Mouse (Mus musculus) liver, embryonic 16.5 days (tissue): ENCODE measurements around the gene Ccdc73. TPM values are rescaled to one million over a fixed set of nuclear protein-coding genes. Genes with fewer than 3 reads are reported as not detected.

Experiments used
- ATAC-seq: fragments of 200-750 bp; cut with Nextera tagmentation; 2 replicates; pipeline ENCODE4 v1.8.0; 2017; ENCODE audit warnings: low read depth, mild to moderate bottlenecking, moderate number of reproducible peaks, moderate library complexity
- H3K27ac ChIP-seq: fragments of 300-500 bp; sonication (generic); 2 replicates; pipeline ENCODE4 v1.5.1; 2014; ENCODE audit warnings: mild to moderate bottlenecking, low read length
- H3K27me3 ChIP-seq: fragments of 300-500 bp; sonication (generic); 2 replicates; pipeline ENCODE4 v1.6.1; 2014; ENCODE audit warnings: low read depth, low read length, mixed read lengths; ENCODE audit not compliant: control insufficient read depth, insufficient read depth
- H3K36me3 ChIP-seq: fragments of 300-500 bp; sonication (generic); 2 replicates; pipeline ENCODE4 v1.6.1; 2014; ENCODE audit warnings: mild to moderate bottlenecking; ENCODE audit not compliant: control insufficient read depth, insufficient read depth
- H3K4me1 ChIP-seq: fragments of 300-500 bp; sonication (generic); 2 replicates; pipeline ENCODE4 v1.6.1; 2014; ENCODE audit warnings: low read depth, low read length, mixed read lengths; ENCODE audit not compliant: control insufficient read depth
- H3K4me2 ChIP-seq: fragments of 300-500 bp; sonication (generic); 2 replicates; pipeline ENCODE4 v1.6.1; 2014; ENCODE audit warnings: low read depth, low read length, mixed read lengths
- H3K4me3 ChIP-seq: fragments of 300-500 bp; sonication (generic); 2 replicates; pipeline ENCODE4 v1.5.1; 2014; ENCODE audit warnings: low read depth, mild to moderate bottlenecking, low read length
- H3K9ac ChIP-seq: fragments of 300-500 bp; sonication (generic); 2 replicates; pipeline ENCODE4 v1.6.1; 2014; ENCODE audit warnings: low read depth, low read length
- H3K9me3 ChIP-seq: fragments of 300-500 bp; sonication (generic); replicated peaks from 2 replicates; pipeline ENCODE4 v1.6.1; 2016; ENCODE audit warnings: low read length; ENCODE audit not compliant: control insufficient read depth
- WGBS: fragments of 180-500 bp; shearing (Covaris S2); extraction: QIAGEN DNeasy Blood & Tissue Kit; methylation state at CpG from one replicate; pipeline ENCODE4 v1.1.7; 2014; ENCODE audit not compliant: insufficient replicate concordance; 5-methylcytosine and 5-hydroxymethylcytosine counted together
- polyA plus RNA-seq: library from polyadenylated mRNA; unstranded; fragments of >200 nt; fragmentation: Nextera tagmentation; extraction: Ambion mirVana; gene quantifications from 2 replicates; pipeline ENCODE4 v1.2.1, GENCODE M21; 2015

Gene Ccdc73
- polyA plus RNA-seq, 1 experiment from 2014 or later, result 2.1 TPM

- no peaks in the 10 kb centered on the region for H3K4me1 ChIP-seq
- H3K27ac ChIP-seq, result no peak overlapping the region
- no peak overlapping the region for H3K9ac ChIP-seq
- no peak overlapping the region for H3K4me2 ChIP-seq
- H3K36me3 ChIP-seq, result no peaks in the 10 kb centered on the region
- H3K9me3 ChIP-seq, result no peaks in the 10 kb centered on the region
- ATAC-seq, result no peak
- no peak overlapping the region for H3K4me3 ChIP-seq
- no peaks in the 10 kb centered on the region for H3K27me3 ChIP-seq
- 61% methylated on average over 5 of the region's 5 CpGs for WGBS
Measured at GRCm38 (mm10) chr2:105028806-105029205, 161.2 kb downstream of the Ccdc73 start.

- Histone ChIP-seq H3K27me3 (no peaks in the 10 kb centered on the region), H3K36me3 (no peaks in the 10 kb centered on the region), H3K4me1 (no peaks in the 10 kb centered on the region), H3K9ac (no peak overlapping the region), H3K4me3 (no peak overlapping the region), H3K4me2 (no peak overlapping the region), H3K9me3 (no peaks in the 10 kb centered on the region), H3K27ac (no peak overlapping the region)
- no peak for ATAC-seq
- 70% methylated on average over 5 of the region's 5 CpGs for WGBS
Measured at GRCm38 (mm10) chr2:105030505-105030904, 162.9 kb downstream of the Ccdc73 start.

GRCm38 (mm10) chr2:105034084-105034483 lies 166.5 kb downstream of the Ccdc73 start:
- no peak for ATAC-seq
- no peak overlapping the region for H3K4me3 ChIP-seq
- H3K9me3 ChIP-seq, result no peaks in the 10 kb centered on the region
- no peak overlapping the region for H3K4me2 ChIP-seq
- no peak overlapping the region for H3K9ac ChIP-seq
- H3K27ac ChIP-seq, result no peak overlapping the region
- no peaks in the 10 kb centered on the region for H3K36me3 ChIP-seq
- 71% methylated on average over 3 of the region's 3 CpGs for WGBS
- no peaks in the 10 kb centered on the region for H3K27me3 ChIP-seq
- H3K4me1 ChIP-seq, result no peaks in the 10 kb centered on the region

GRCm38 (mm10) chr2:105035985-105036384 lies 168.4 kb downstream of the Ccdc73 start:
- H3K27ac ChIP-seq, result no peak overlapping the region
- no peak overlapping the region for H3K4me2 ChIP-seq
- H3K9me3 ChIP-seq, result no peaks in the 10 kb centered on the region
- H3K4me1 ChIP-seq, result no peaks in the 10 kb centered on the region
- H3K27me3 ChIP-seq, result no peaks in the 10 kb centered on the region
- H3K36me3 ChIP-seq, result no peaks in the 10 kb centered on the region
- 63% methylated on average over 11 of the region's 11 CpGs for WGBS
- no peak overlapping the region for H3K4me3 ChIP-seq
- no peak overlapping the region for H3K9ac ChIP-seq
- ATAC-seq, result no peak

- Histone ChIP-seq H3K36me3 (no peaks in the 10 kb centered on the region), H3K9ac (no peak overlapping the region), H3K4me3 (no peak overlapping the region), H3K4me2 (no peak overlapping the region), H3K27me3 (no peaks in the 10 kb centered on the region), H3K4me1 (no peaks in the 10 kb centered on the region), H3K9me3 (no peaks in the 10 kb centered on the region), H3K27ac (no peak overlapping the region)
- 68% methylated on average over 11 of the region's 11 CpGs for WGBS
- no peak for ATAC-seq
Measured at GRCm38 (mm10) chr2:105036401-105037070, 168.9 kb downstream of the Ccdc73 start.

GRCm38 (mm10) chr2:105037956-105038569 lies 170.5 kb downstream of the Ccdc73 start:
- Histone ChIP-seq H3K9ac (no peak overlapping the region), H3K4me1 (no peaks in the 10 kb centered on the region), H3K27ac (no peak overlapping the region), H3K4me2 (no peak overlapping the region), H3K36me3 (no peaks in the 10 kb centered on the region), H3K27me3 (no peaks in the 10 kb centered on the region), H3K4me3 (no peak overlapping the region), H3K9me3 (no peaks in the 10 kb centered on the region)
- WGBS, result 60% methylated on average over 7 of the region's 7 CpGs
- no peak for ATAC-seq

- WGBS, result 78% methylated on average over 5 of the region's 5 CpGs
- Histone ChIP-seq H3K4me3 (no peak overlapping the region), H3K36me3 (no peaks in the 10 kb centered on the region), H3K4me2 (no peak overlapping the region), H3K27ac (no peak overlapping the region), H3K9me3 (no peaks in the 10 kb centered on the region), H3K27me3 (no peaks in the 10 kb centered on the region), H3K4me1 (no peaks in the 10 kb centered on the region), H3K9ac (no peak overlapping the region)
- ATAC-seq, result 0 out of 2 replicates have a peak, but pooled peaks have one; percentile 30
Measured at GRCm38 (mm10) chr2:105038879-105039278, 171.3 kb downstream of the Ccdc73 start.

GRCm38 (mm10) chr2:105040859-105041258 lies 173.3 kb downstream of the Ccdc73 start:
- Histone ChIP-seq H3K9ac (no peak overlapping the region), H3K4me1 (no peaks in the 10 kb centered on the region), H3K4me3 (no peak overlapping the region), H3K27ac (no peak overlapping the region), H3K27me3 (no peaks in the 10 kb centered on the region), H3K9me3 (no peaks in the 10 kb centered on the region), H3K36me3 (no peaks in the 10 kb centered on the region), H3K4me2 (no peak overlapping the region)
- ATAC-seq, result no peak
- 59% methylated on average over 4 of the region's 4 CpGs for WGBS

GRCm38 (mm10) chr2:105043152-105043551 lies 175.5 kb downstream of the Ccdc73 start:
- H3K9ac ChIP-seq, result no peak overlapping the region
- no peak overlapping the region for H3K4me3 ChIP-seq
- no peaks in the 10 kb centered on the region for H3K4me1 ChIP-seq
- WGBS, result 34% methylated on average over 4 of the region's 4 CpGs
- H3K4me2 ChIP-seq, result no peak overlapping the region
- H3K27ac ChIP-seq, result no peak overlapping the region
- no peaks in the 10 kb centered on the region for H3K36me3 ChIP-seq
- ATAC-seq, result no peak
- H3K27me3 ChIP-seq, result no peaks in the 10 kb centered on the region
- H3K9me3 ChIP-seq, result no peaks in the 10 kb centered on the region
